Mouse (Mus musculus) spleen, adult 2 months (tissue): ENCODE results near the gene Iqcg.

Experiments used
- CTCF ChIP-seq: fragments of 200-500 bp; IDR thresholded peaks from 2 replicates; pipeline ENCODE4 v1.5.1; 2011; ENCODE audit warnings: mild to moderate bottlenecking, inconsistent platforms; ENCODE audit not compliant: insufficient read depth, insufficient read length, insufficient replicate concordance; ENCODE audit errors: extremely low read depth
- POLR2A ChIP-seq: fragments of 200-500 bp; IDR thresholded peaks from 2 replicates; pipeline ENCODE4 v1.6.1; 2011; ENCODE audit warnings: low read depth, low read length, inconsistent platforms

DNA sequence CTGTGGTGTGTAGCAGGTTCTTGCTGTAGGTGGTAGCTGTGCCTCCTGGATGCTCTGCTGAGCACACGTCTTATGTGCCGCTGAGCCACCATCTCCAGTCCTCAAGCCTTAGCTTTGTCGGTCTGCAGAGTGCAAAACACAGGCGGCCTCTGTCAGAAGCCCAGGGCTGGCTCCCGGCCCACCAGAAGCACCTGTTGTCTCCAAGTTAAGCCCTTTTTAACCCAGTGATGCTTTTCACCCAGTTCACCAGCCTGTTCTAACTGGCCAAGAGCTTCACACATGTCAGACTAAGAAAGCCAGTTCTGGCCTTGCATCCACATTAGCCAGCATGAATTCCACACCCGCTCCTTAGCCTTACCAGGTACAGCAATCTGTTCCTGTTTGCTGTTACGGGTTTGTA lies 49.1 kb downstream of the Iqcg start:
- TF ChIP-seq POLR2A (no peak), CTCF (no peak)
